Mouse (Mus musculus) heart, postnatal 0 days (tissue): Measurements from ENCODE around the gene Olfr938.

Experiments
- CTCF ChIP-seq: IDR thresholded peaks from 2 replicates; pipeline ENCODE4 v1.5.1; 2016; ENCODE audit warnings: antibody characterized with exemption, control low read depth, low read depth
- EP300 ChIP-seq: IDR thresholded peaks from 2 replicates; pipeline ENCODE4 v1.6.1; 2016; ENCODE audit warnings: antibody characterized with exemption, low read depth

DNA sequence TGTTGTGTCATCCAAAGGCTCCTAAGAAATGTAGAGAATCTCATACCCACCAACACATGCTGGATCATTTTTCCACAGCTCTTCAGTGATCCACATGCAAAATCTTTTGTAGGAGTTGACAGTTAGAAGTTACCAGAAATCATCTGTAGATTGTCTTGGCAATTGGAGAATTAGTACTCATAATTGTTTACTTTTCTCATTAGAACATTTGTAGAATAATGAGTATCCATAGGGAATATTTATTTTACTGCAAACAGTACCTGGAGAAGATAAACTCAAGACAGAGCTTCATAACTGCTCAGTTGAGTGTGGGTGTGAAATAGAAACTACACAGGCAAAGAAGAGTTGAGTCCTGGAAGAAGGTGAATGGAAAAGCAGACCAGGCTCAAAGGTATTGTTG is 49.1 kb upstream of the Olfr938 start, which contains the start of gene Olfr27:
- TF ChIP-seq CTCF (no peak), EP300 (no peak)
